Mouse (Mus musculus) right cerebral cortex, postnatal 25 days (tissue): ENCODE results near the gene Itprip.
"Not testable (repeated sequence)": the region's sequence is repeated elsewhere in the genome, so short reads cannot be mapped to it uniquely, and the experiment has no call there.

Experiments used
- DNase-seq: peaks from one replicate; pipeline ENCODE4 v3.0.0; 2022

Gene Itprip

GRCm38 (mm10) chr19:47852131-47852530 is 67.0 kb downstream of the Itprip start:
- not testable (repeated sequence) for DNase-seq

- DNase-seq, result no peak
Observed at GRCm38 (mm10) chr19:47849735-47850134, 69.4 kb downstream of the Itprip start.
